Mouse (Mus musculus) hindbrain, embryonic 16.5 days (tissue): ENCODE measurements around the gene Idua. TPM values are rescaled to one million over a fixed set of nuclear protein-coding genes. Genes with fewer than 3 reads are reported as not detected.

Experiments used
- ATAC-seq: fragments of 200-750 bp; cut with Nextera tagmentation; 2 replicates; pipeline ENCODE4 v1.8.0; 2017; ENCODE audit warnings: moderate TSS enrichment, moderate library complexity
- H3K27ac ChIP-seq: fragments of 300-500 bp; sonication (generic); 2 replicates; pipeline ENCODE4 v1.5.1; 2014; ENCODE audit warnings: low read depth, mild to moderate bottlenecking, control low read depth, low read length, moderate library complexity
- H3K27me3 ChIP-seq: fragments of 300-500 bp; sonication (generic); replicated peaks from 2 replicates; pipeline ENCODE4 v1.6.1; 2014; ENCODE audit warnings: low read length; ENCODE audit not compliant: control insufficient read depth, insufficient read depth
- H3K36me3 ChIP-seq: fragments of 300-500 bp; sonication (generic); 2 replicates; pipeline ENCODE4 v1.6.1; 2014; ENCODE audit warnings: mild to moderate bottlenecking, low read length, moderate library complexity, mixed read lengths; ENCODE audit not compliant: control insufficient read depth, insufficient read depth
- H3K4me1 ChIP-seq: fragments of 300-500 bp; sonication (generic); 2 replicates; pipeline ENCODE4 v1.6.1; 2014; ENCODE audit warnings: low read depth, low read length; ENCODE audit not compliant: control insufficient read depth, insufficient read depth
- H3K4me2 ChIP-seq: fragments of 300-500 bp; sonication (generic); 2 replicates; pipeline ENCODE4 v1.6.1; 2014; ENCODE audit warnings: mild to moderate bottlenecking, low read length, control low read depth, moderate library complexity
- H3K4me3 ChIP-seq: fragments of 300-500 bp; sonication (generic); 2 replicates; pipeline ENCODE4 v1.5.1; 2014; ENCODE audit warnings: mild to moderate bottlenecking, low read length, control low read depth, moderate library complexity
- H3K9ac ChIP-seq: fragments of 300-500 bp; sonication (generic); 2 replicates; pipeline ENCODE4 v1.6.1; 2014; ENCODE audit warnings: low read depth, mild to moderate bottlenecking, control low read depth, low read length, moderate library complexity
- H3K9me3 ChIP-seq: fragments of 300-500 bp; sonication (generic); 2 replicates; pipeline ENCODE4 v1.6.1; 2014; ENCODE audit warnings: mild to moderate bottlenecking, low read length, moderate library complexity; ENCODE audit not compliant: control insufficient read depth
- WGBS: fragments of 180-500 bp; shearing (Covaris S2); extraction: QIAGEN DNeasy Blood & Tissue Kit; methylation state at CpG from one replicate; pipeline ENCODE4 v1.1.7; 2014; 5-methylcytosine and 5-hydroxymethylcytosine counted together
- polyA plus RNA-seq: library from polyadenylated mRNA; unstranded; fragments of >200 nt; fragmentation: Nextera tagmentation; extraction: Ambion mirVana; gene quantifications from 2 replicates; pipeline ENCODE4 v1.2.1, GENCODE M21; 2015

Idua gene
- polyA plus RNA-seq, 1 experiment from 2014 or later, result 13.7 TPM

DNA sequence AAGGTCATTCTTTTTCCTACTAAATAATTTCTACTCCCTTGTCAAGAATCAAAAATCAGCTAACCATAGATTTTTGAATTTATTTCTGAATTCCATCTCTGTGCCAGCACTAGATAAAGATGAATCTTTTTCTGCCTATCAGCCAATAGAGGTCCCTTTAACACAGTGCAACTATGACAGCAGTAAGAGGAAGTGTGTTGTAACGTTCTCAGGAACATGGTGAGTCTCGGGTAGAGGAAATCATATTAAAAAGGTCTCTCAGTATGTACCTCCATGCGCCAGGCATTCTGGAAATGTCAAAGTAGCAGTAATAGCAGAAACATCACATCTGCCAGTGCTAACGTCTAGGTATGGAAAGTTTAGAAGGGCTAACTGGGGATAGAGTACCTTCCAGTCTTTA, 24.0 kb upstream of the Idua start:
- no peak overlapping the region for H3K4me3 ChIP-seq
- H3K27ac ChIP-seq, result no peak overlapping the region
- 74% methylated on average over 4 of the region's 4 CpGs for WGBS
- no peaks in the 10 kb centered on the region; the same call in 1 of the 2 replicates for H3K36me3 ChIP-seq
- H3K9me3 ChIP-seq, result no peaks in the 10 kb centered on the region
- ATAC-seq, result no peak
- no peak overlapping the region for H3K4me2 ChIP-seq
- no peaks in the 10 kb centered on the region for H3K27me3 ChIP-seq
- no peak overlapping the region for H3K9ac ChIP-seq
- no peaks in the 10 kb centered on the region for H3K4me1 ChIP-seq

DNA sequence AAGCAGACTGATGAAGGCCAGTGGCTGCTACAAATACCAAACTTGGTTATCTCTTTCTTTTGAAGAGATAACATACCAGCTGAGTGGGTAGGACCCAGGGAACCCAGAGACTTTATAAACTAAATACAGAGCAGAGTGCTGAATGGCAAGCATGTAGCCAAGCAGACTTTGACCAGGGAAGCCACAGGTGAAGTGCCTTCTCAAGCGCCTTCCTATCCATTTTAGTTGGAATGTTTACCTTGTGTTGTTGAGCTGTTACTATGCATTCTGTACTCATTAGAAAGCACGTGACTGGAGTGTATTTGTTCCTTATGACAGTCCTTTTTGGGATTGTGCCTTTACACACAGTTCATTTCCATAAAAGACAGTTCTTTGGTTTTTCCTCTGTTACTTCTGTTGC, 16.5 kb upstream of the Idua start:
- H3K27me3 ChIP-seq, result no peaks in the 10 kb centered on the region
- no peak overlapping the region for H3K27ac ChIP-seq
- 90% methylated on average over 2 of the region's 2 CpGs for WGBS
- ATAC-seq, result no peak
- no peaks in the 10 kb centered on the region for H3K9me3 ChIP-seq
- no peak overlapping the region for H3K9ac ChIP-seq
- H3K4me2 ChIP-seq, result no peak overlapping the region
- no peak overlapping the region for H3K4me3 ChIP-seq
- H3K4me1 ChIP-seq, result no peaks in the 10 kb centered on the region
- H3K36me3 ChIP-seq, result peaks cover 9% of the 10 kb centered on the region

DNA sequence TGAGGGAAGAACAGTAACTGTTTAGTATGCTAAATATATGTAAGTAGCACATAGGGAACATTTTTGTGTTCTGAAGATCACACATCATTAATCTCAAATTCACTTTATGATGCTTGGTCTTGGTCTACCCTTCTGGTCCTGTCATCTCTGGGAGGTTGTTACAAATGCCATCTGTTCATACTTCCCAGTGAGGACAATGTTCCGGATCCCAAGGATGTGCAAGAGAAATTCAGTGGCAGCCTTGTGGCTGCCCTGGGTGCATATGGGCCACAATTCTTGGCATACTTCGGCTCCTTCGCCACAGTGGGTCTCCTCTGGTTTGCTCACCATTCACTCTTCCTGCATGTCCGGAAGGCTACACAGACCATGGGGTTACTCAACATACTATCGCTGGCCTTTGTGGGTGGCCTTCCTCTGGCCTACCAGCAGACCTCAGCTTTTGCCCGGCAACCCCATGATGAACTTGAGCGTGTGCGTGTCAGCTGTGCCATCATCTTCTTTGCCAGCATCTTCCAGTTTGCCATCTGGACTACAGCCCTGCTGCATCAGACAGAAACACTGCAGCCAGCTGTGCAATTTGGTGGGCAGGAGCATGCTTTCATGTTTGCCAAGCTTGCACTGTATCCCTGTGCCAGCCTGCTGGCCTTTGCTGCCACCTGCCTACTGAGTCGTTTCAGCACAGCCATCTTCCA, 14.3 kb upstream of the Idua start:
- no peak overlapping the region for H3K4me2 ChIP-seq
- no peak overlapping the region for H3K9ac ChIP-seq
- no peaks in the 10 kb centered on the region for H3K27me3 ChIP-seq
- peaks cover 21% of the 10 kb centered on the region for H3K36me3 ChIP-seq
- H3K9me3 ChIP-seq, result no peaks in the 10 kb centered on the region
- H3K27ac ChIP-seq, result no peak overlapping the region
- 84% methylated on average over 9 of the region's 9 CpGs for WGBS
- no peak overlapping the region for H3K4me3 ChIP-seq
- ATAC-seq, result peak; percentile 63
- H3K4me1 ChIP-seq, result no peaks in the 10 kb centered on the region

DNA sequence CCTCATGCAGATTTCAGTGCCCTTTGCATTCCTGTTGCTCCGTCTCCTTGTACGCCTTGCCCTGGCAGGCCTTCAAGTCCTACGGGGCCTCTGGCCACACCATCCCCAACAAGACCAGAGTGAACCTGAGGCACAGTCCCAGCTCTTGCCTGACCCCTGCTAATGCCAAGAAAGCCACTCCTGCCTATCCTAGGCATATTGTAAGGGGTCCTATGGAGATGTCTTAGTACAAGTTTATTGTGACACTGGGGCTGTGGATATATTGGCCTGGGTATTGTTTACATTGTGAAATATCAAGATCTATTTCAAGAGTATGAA, 13.8 kb upstream of the Idua start:
- peaks cover 23% of the 10 kb centered on the region for H3K36me3 ChIP-seq
- H3K27me3 ChIP-seq, result no peaks in the 10 kb centered on the region
- ATAC-seq, result peak; percentile 9; the same call in 1 of the 2 replicates
- H3K9me3 ChIP-seq, result no peaks in the 10 kb centered on the region
- no peaks in the 10 kb centered on the region for H3K4me1 ChIP-seq
- no peak overlapping the region for H3K27ac ChIP-seq
- H3K9ac ChIP-seq, result no peak overlapping the region
- no peak overlapping the region for H3K4me2 ChIP-seq
- WGBS, result 70% methylated on average over 3 of the region's 3 CpGs
- no peak overlapping the region for H3K4me3 ChIP-seq

DNA sequence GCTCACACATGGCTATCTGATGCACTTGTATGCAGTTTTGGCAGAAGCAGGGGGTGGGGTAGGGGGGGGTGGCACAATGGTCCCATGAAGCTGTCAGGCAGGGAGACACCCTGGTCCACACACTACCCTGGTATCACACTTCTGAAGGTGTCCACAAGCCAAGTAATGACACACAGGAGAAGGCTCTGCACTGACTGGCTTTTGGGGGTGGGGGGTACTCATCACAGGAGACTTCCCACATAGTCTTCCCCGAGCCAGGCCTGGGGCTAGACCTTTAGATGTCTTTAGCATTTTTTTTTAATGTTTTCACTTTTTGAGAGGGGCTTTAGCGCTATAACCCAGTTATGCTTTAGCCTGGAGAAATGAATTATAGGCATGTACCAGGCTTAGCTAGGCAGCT, 12.8 kb upstream of the Idua start:
- no peak for ATAC-seq
- H3K9me3 ChIP-seq, result no peaks in the 10 kb centered on the region
- no peaks in the 10 kb centered on the region for H3K4me1 ChIP-seq
- peaks cover 29% of the 10 kb centered on the region for H3K36me3 ChIP-seq
- H3K27me3 ChIP-seq, result no peaks in the 10 kb centered on the region
- no peak overlapping the region for H3K27ac ChIP-seq
- no peak overlapping the region for H3K9ac ChIP-seq
- H3K4me3 ChIP-seq, result no peak overlapping the region
- H3K4me2 ChIP-seq, result no peak overlapping the region
- 93% methylated on average over 2 of the region's 2 CpGs for WGBS

DNA sequence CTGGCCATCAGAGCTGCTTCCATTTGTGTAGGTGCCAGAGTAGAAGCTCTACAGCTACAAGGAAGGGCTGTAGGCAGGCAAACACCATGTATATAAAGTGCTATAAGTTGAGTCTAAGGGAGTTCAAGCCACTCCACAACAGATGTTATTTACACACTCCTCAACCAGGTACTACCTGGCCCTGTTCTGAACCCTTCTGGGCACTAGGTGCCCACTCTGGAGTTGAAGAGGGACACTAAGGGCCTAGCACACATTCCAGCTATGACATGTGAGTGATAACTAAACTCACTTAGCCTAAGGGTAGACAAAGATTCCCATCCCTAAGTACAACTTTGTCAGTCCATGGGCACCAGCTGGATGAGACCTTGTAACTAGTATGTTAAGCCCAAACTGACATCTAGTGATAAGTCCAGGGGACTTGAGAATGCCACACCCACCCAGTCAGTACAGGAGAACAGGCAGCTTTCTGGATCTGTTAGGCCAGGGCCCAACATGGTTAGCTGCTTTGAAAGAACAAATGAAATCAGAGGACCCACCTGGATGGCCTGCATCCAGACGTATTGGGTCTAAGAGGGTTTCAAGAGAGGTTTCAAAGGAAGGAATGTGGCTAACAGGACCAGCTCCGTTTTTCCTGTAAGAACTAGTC, 12.2 kb upstream of the Idua start:
- H3K4me2 ChIP-seq, result no peak overlapping the region
- no peaks in the 10 kb centered on the region for H3K9me3 ChIP-seq
- H3K9ac ChIP-seq, result no peak overlapping the region
- peaks cover 34% of the 10 kb centered on the region for H3K36me3 ChIP-seq
- H3K4me3 ChIP-seq, result no peak overlapping the region
- H3K27me3 ChIP-seq, result no peaks in the 10 kb centered on the region
- ATAC-seq, result no peak
- H3K27ac ChIP-seq, result no peak overlapping the region
- no peaks in the 10 kb centered on the region for H3K4me1 ChIP-seq
- WGBS, result 93% methylated on average over 2 of the region's 2 CpGs

DNA sequence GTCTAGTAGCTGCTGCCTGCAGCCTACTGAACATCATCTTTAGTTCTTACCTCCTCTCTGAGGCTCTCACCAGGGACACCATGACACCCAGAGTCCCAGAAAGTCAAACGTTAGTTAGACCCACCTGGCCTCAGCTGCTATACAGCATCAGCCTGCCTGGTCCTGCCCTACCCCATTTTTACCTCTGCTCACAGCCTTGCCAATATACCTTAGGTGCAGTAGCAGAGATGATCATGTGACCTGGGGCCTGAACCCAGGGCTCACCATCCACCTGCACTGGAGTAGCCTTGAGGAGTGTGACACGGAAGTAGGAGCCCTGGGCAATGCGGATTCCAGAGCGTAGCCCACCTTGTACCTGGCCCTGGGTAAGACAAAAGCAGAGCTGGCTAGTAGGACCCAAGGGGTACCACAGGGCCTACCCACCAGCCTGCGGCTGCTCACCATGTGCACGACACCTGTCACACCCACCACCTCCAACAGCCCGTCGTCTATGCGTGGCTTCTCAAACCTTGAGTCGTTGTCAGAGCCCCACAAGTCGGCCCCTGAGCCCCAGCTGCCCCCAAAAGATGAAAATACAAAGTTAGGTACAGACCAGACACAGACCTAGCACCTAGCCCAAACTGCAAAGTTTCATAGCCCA, 11.1 kb upstream of the Idua start:
- no peak for ATAC-seq
- Histone ChIP-seq H3K9ac (no peak overlapping the region), H3K27ac (no peak overlapping the region), H3K4me3 (no peak overlapping the region), H3K9me3 (no peaks in the 10 kb centered on the region), H3K27me3 (no peaks in the 10 kb centered on the region), H3K4me1 (no peaks in the 10 kb centered on the region), H3K4me2 (no peak overlapping the region), H3K36me3 (peaks cover 40% of the 10 kb centered on the region)
- WGBS, result 93% methylated on average over 11 of the region's 11 CpGs

DNA sequence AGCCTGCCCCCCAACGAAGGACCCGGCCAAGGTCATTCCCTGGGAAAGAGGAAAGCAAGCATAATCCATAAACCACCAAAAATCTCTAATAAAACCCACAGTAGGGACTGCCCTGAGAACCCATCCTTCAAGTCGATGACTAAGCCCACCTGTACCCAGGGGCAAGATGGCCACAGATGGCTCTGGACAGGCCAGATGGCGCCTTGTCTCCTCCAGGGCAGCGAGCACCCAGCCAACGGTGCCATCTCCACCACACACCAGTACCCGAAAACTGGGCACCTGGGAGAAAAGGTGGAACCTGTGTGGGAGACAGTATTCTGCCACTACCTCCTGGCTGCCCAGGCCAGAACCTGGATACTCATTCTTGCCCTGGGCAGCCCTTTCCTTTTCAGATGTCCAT, 9.8 kb upstream of the Idua start:
- H3K9ac ChIP-seq, result no peak overlapping the region
- no peaks in the 10 kb centered on the region for H3K27me3 ChIP-seq
- ATAC-seq, result no peak
- 89% methylated on average over 7 of the region's 7 CpGs for WGBS
- H3K27ac ChIP-seq, result no peak overlapping the region
- H3K4me3 ChIP-seq, result no peak overlapping the region
- no peaks in the 10 kb centered on the region for H3K4me1 ChIP-seq
- no peaks in the 10 kb centered on the region for H3K9me3 ChIP-seq
- H3K4me2 ChIP-seq, result no peak overlapping the region
- peaks cover 51% of the 10 kb centered on the region for H3K36me3 ChIP-seq

DNA sequence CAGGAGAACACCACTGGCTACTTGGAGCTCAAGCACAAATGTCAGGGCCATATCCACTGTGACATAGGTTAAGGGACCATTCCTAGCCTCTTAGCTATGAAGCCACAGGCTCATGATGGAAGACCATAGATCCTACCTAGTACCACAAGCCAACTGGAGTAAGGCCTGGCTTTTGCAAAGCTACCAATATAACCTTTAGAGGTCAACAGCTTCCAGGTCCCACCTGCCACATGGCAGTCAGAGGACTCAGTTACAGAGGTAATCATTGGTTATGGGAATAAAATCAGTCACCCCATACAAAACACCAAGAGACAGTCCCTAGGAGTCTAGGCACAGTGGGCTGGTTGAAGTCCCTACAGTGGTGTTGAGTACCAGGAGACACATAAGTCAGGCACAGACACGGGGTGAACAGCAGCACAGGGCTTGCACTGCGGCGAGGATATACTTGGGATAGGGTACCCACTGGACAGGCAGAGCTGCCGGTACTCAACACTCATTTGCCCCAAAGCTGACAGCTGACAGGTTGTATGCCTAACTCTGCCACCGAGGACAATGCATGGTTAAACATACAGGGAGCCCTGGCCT, 8.9 kb upstream of the Idua start:
- no peak overlapping the region for H3K9ac ChIP-seq
- H3K4me2 ChIP-seq, result no peak overlapping the region
- no peaks in the 10 kb centered on the region for H3K9me3 ChIP-seq
- ATAC-seq, result peak; percentile 3; the same call in 1 of the 2 replicates
- 78% methylated on average over 5 of the region's 5 CpGs for WGBS
- peaks cover 59% of the 10 kb centered on the region for H3K36me3 ChIP-seq
- H3K4me1 ChIP-seq, result no peaks in the 10 kb centered on the region
- no peak overlapping the region for H3K27ac ChIP-seq
- no peak overlapping the region for H3K4me3 ChIP-seq
- H3K27me3 ChIP-seq, result no peaks in the 10 kb centered on the region
